Comparison of ENCODE assay signal across 21 mouse cellular contexts in the genomic region with DNA sequence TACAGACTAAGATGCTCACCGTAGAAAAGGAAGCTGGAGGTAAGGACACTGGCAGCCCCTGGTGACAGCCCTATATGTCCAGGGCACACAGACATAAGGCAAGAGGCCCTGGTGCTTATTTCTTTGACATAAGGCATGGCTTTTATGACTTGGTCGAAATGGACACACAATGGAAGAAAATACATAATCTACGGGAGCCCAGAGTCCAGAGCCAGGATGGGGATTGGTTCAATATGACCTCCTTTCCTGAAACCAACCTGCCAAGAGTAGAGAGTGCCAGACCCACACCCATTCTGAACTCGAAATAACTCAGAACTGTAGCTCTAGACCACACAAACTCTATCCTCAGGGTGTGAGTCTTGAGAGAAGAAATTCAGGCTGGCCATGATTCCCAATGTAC. TPM values are rescaled to one million over a fixed set of nuclear protein-coding genes. Genes with fewer than 3 reads are reported as not detected.
A peak's percentile ranks its signal among the peaks of the same experiment; 100 is the strongest.
DNase-seq lines count a peak whose midpoint lies in the region; ATAC-seq and TF ChIP-seq lines count a peak whose summit lies in the region.
"Had no signal": no experiment of that assay in that cellular context is flagged by ENCODE, and none has a peak within 500 bp of the region (broad histone marks: within the 10 kb centered on the region; RNA-seq: fewer than 3 reads in every experiment).

No protein-coding gene starts in this region.

- H3K4me1 ChIP-seq in kidney, adult 2 months (ENCODE audit: control insufficient read depth, insufficient read depth, low read length) = peaks cover 3% of the 10 kb centered on the region; the same call in 1 of the 2 replicates
- H3K4me1 ChIP-seq in kidney, embryonic 16.5 days (ENCODE audit: insufficient read depth, low read length) = peaks cover 13% of the 10 kb centered on the region; the same call in 1 of the 2 replicates
- peaks cover 62% of the 10 kb centered on the region for H3K4me1 ChIP-seq in limb, embryonic 10.5 days
- H3K4me1 ChIP-seq: forebrain, embryonic 15.5 days had no signal

- TF ChIP-seq CTCF in gastrocnemius, adult 2 months (IDR thresholded peaks at IDR 0.05) = no peak
- no peak for TF ChIP-seq CTCF in kidney, adult 2 months (conservative IDR thresholded peaks at IDR 0.05; ENCODE audit: insufficient read depth, insufficient read length, low read depth, low read length)

- H3K27me3 ChIP-seq in kidney, adult 2 months (replicated peaks; ENCODE audit: control insufficient read depth, insufficient read depth, low read length) = no peaks in the 10 kb centered on the region
- no peaks in the 10 kb centered on the region for H3K27me3 ChIP-seq in kidney, embryonic 16.5 days (ENCODE audit: insufficient read depth, low read length)
- H3K27me3 ChIP-seq in limb, embryonic 10.5 days (ENCODE audit: low read depth, poor library complexity, severe bottlenecking) = peaks cover 38% of the 10 kb centered on the region
- H3K27me3 ChIP-seq: embryonic facial prominence, embryonic 12.5 days; forebrain, embryonic 13.5 days; forebrain, embryonic 15.5 days; Patski had no signal

- H3K27ac ChIP-seq in gastrocnemius, adult 2 months = peak overlapping the region; percentile 46; the same call in 1 of the 2 replicates
- H3K27ac ChIP-seq in kidney, adult 2 months (ENCODE audit: insufficient read depth, low read depth, low read length) = peak overlapping the region; percentile 55; the same call in 1 of the 2 replicates
- H3K27ac ChIP-seq in kidney, embryonic 16.5 days (ENCODE audit: low read length) = no peak overlapping the region
- no peak overlapping the region for H3K27ac ChIP-seq in limb, embryonic 10.5 days
- H3K27ac ChIP-seq: embryonic facial prominence, embryonic 10.5 days; embryonic facial prominence, embryonic 12.5 days; forebrain, embryonic 13.5 days; forebrain, embryonic 15.5 days had no signal

- H3K4me2 ChIP-seq in kidney, embryonic 16.5 days (replicated peaks; ENCODE audit: low read depth, low read length) = no peak overlapping the region
- H3K4me2 ChIP-seq: embryonic facial prominence, embryonic 12.5 days; forebrain, embryonic 13.5 days; forebrain, embryonic 15.5 days had no signal

- no peaks in the 10 kb centered on the region for H3K9me3 ChIP-seq in kidney, embryonic 16.5 days (ENCODE audit: low read length)
- no peaks in the 10 kb centered on the region for H3K9me3 ChIP-seq in limb, embryonic 10.5 days (replicated peaks)
- H3K9me3 ChIP-seq: embryonic facial prominence, embryonic 10.5 days; embryonic facial prominence, embryonic 12.5 days; forebrain, embryonic 13.5 days; forebrain, embryonic 15.5 days had no signal

- no peak for TF ChIP-seq POLR2A in kidney, adult 2 months (IDR thresholded peaks at IDR 0.05; ENCODE audit: low read depth, low read length)

- WGBS in kidney, adult 2 months = 81% methylated on average over 4 of the region's 4 CpGs
- WGBS in kidney, embryonic 16.5 days = 73% methylated on average over 4 of the region's 4 CpGs
- WGBS in limb, embryonic 10.5 days = 78% methylated on average over 4 of the region's 4 CpGs

- H3K36me3 ChIP-seq in kidney, adult 2 months (ENCODE audit: control insufficient read depth, insufficient read depth, low read length) = no peaks in the 10 kb centered on the region
- no peaks in the 10 kb centered on the region for H3K36me3 ChIP-seq in kidney, embryonic 16.5 days (ENCODE audit: insufficient read depth, low read length)
- no peaks in the 10 kb centered on the region for H3K36me3 ChIP-seq in limb, embryonic 10.5 days
- H3K36me3 ChIP-seq: embryonic facial prominence, embryonic 10.5 days; embryonic facial prominence, embryonic 12.5 days; forebrain, embryonic 15.5 days; G1E had no signal

- intact Hi-C loops in gastrocnemius, adult 2 months (cut with DNase I) = no loop called here
- intact Hi-C loops in gastrocnemius, postnatal 36 days (cut with DNase I) = no loop called here

- ATAC-seq in kidney, embryonic 16.5 days (ENCODE audit: low FRiP score, low TSS enrichment) = no peak
- ATAC-seq: activated CD4-positive, CD25-positive, alpha-beta regulatory T cell, adult 4 months; CD4-positive, CD25-positive, alpha-beta regulatory T cell, adult 4 months; forebrain, embryonic 13.5 days; forebrain, embryonic 15.5 days; Patski had no signal

- no peak overlapping the region for H3K9ac ChIP-seq in kidney, embryonic 16.5 days (replicated peaks; ENCODE audit: low read length)
- H3K9ac ChIP-seq: embryonic facial prominence, embryonic 12.5 days; forebrain, embryonic 13.5 days; forebrain, embryonic 15.5 days had no signal

- DNase-seq in gastrocnemius, adult 2 months = no peak
- no peak for DNase-seq in gastrocnemius, postnatal 36 days
- no peak for DNase-seq in kidney, adult 2 months
- DNase-seq in limb, embryonic 10.5 days (ENCODE audit: low spot score) = peak; percentile 11
- DNase-seq: adrenal gland, adult 8-10 months; adrenal gland, postnatal 14 days; adrenal gland, postnatal 36 days; B cell, adult 2 months; cerebellum, adult 11-12 months; cerebellum, adult 2 months; cerebellum, adult 9-10 months had no signal

- no peak overlapping the region for H3K4me3 ChIP-seq in gastrocnemius, adult 2 months
- no peak overlapping the region for H3K4me3 ChIP-seq in kidney, adult 2 months (ENCODE audit: insufficient read depth, low read depth, low read length)
- H3K4me3 ChIP-seq in kidney, embryonic 16.5 days (ENCODE audit: low read length) = no peak overlapping the region
- H3K4me3 ChIP-seq in limb, embryonic 10.5 days = no peak overlapping the region
- H3K4me3 ChIP-seq: embryonic facial prominence, embryonic 10.5 days; embryonic facial prominence, embryonic 12.5 days; forebrain, embryonic 13.5 days; forebrain, embryonic 15.5 days had no signal

RNA-seq across cellular contexts. Expression of a gene that starts 11.5 kb away (rescaled TPM):
- 10 to 100 TPM; 41.3 to 61.9 TPM for total RNA-seq in gastrocnemius, adult 2 months (2021)
- total RNA-seq in gastrocnemius, postnatal 36 days (2021) = 10 to 100 TPM; 38.0 to 52.1 TPM
- polyA plus RNA-seq in kidney, adult 2 months (2012; rRNA removed) = 326 and 361 TPM in 2 replicates
- 152 and 162 TPM in 2 replicates for polyA plus RNA-seq in kidney, embryonic 16.5 days (2015; fragmentation: Nextera tagmentation; extraction: Ambion mirVana)
- polyA plus RNA-seq in limb, embryonic 10.5 days (2016; fragmentation: Nextera tagmentation; extraction: Ambion mirVana) = 44.7 and 74.6 TPM in 2 replicates
- total RNA-seq: CH12.LX had no signal
- polyA plus RNA-seq: activated CD4-positive, CD25-positive, alpha-beta regulatory T cell, adult 4 months; CD4-positive, CD25-positive, alpha-beta regulatory T cell, adult 4 months; G1E had no signal

Comparison
In these comparisons a context has a peak if more than half of its experiments do, and no peak if none do; other contexts are left out.
1. H3K27ac ChIP-seq: peak in gastrocnemius, adult 2 months (single experiment) and kidney, adult 2 months (single experiment); none in kidney, embryonic 16.5 days (single experiment) and limb, embryonic 10.5 days (single experiment).